ENCODE assay signal across 9 mouse cellular contexts in genomic region chr7:31055883-31056282, GRCm38 (mm10). TPM values are rescaled to one million over a fixed set of nuclear protein-coding genes. Genes with fewer than 3 reads are reported as not detected.
DNase-seq lines count a peak whose midpoint lies in the region; ATAC-seq lines count a peak whose summit lies in the region.
"Had no signal": no experiment of that assay in that cellular context is flagged by ENCODE, and none has a peak within 500 bp of the region (broad histone marks: within the 10 kb centered on the region; RNA-seq: fewer than 3 reads in every experiment).

No protein-coding gene starts in this region.

- H3K4me2 ChIP-seq in kidney, embryonic 16.5 days (replicated peaks; ENCODE audit: low read depth, low read length), result no peak overlapping the region
- peak overlapping the region; percentile 54 for H3K4me2 ChIP-seq in embryonic facial prominence, embryonic 14.5 days (ENCODE audit: low read depth, low read length)
- no peak overlapping the region for H3K4me2 ChIP-seq in liver, embryonic 16.5 days (ENCODE audit: low read depth, low read length)

- H3K4me3 ChIP-seq in kidney, embryonic 16.5 days (ENCODE audit: low read length), result no peak overlapping the region
- H3K4me3 ChIP-seq in embryonic facial prominence, embryonic 14.5 days (ENCODE audit: low read depth, low read length), result no peak overlapping the region
- H3K4me3 ChIP-seq in liver, embryonic 16.5 days (ENCODE audit: low read depth, low read length), result no peak overlapping the region
- H3K4me3 ChIP-seq: midbrain, embryonic 10.5 days had no signal

- H3K36me3 ChIP-seq in kidney, embryonic 16.5 days (ENCODE audit: insufficient read depth, low read length), result no peaks in the 10 kb centered on the region
- no peaks in the 10 kb centered on the region for H3K36me3 ChIP-seq in embryonic facial prominence, embryonic 14.5 days (ENCODE audit: control insufficient read depth, insufficient read depth, low read length)
- H3K36me3 ChIP-seq in liver, embryonic 16.5 days (ENCODE audit: control insufficient read depth, insufficient read depth), result no peaks in the 10 kb centered on the region
- H3K36me3 ChIP-seq: midbrain, embryonic 10.5 days had no signal

- ATAC-seq in kidney, embryonic 16.5 days (ENCODE audit: low FRiP score, low TSS enrichment), result no peak
- no peak for ATAC-seq in embryonic facial prominence, embryonic 14.5 days (ENCODE audit: low read depth)
- peak; percentile 68 for ATAC-seq in liver, embryonic 16.5 days (ENCODE audit: low read depth)

- intact Hi-C loops in left cerebral cortex, postnatal 4 days (cut with DNase I), result no loop called here

- 44% methylated on average over 3 of the region's 4 CpGs for WGBS in kidney, embryonic 16.5 days
- WGBS in embryonic facial prominence, embryonic 14.5 days, result 16% methylated on average over 3 of the region's 4 CpGs
- WGBS in liver, embryonic 16.5 days (ENCODE audit: insufficient replicate concordance), result 47% methylated on average over 3 of the region's 4 CpGs

- H3K9ac ChIP-seq in kidney, embryonic 16.5 days (replicated peaks; ENCODE audit: low read length), result no peak overlapping the region
- H3K9ac ChIP-seq in embryonic facial prominence, embryonic 14.5 days (ENCODE audit: low read depth, low read length), result no peak overlapping the region
- no peak overlapping the region for H3K9ac ChIP-seq in liver, embryonic 16.5 days (ENCODE audit: low read depth, low read length)

- DNase-seq in kidney, adult 18-20 months, result peak; percentile 57
- no peak for DNase-seq in embryonic facial prominence, embryonic 14.5 days (ENCODE audit: low spot score)
- DNase-seq in kidney, adult 8-10 months, result peak; percentile 28 to 30
- DNase-seq in urinary bladder, adult 18-20 months (ENCODE audit: low spot score in 2 of 2), result no peak
- no peak for DNase-seq in left cerebral cortex, postnatal 4 days

- peaks cover 40% of the 10 kb centered on the region for H3K4me1 ChIP-seq in kidney, embryonic 16.5 days (ENCODE audit: insufficient read depth, low read length)
- H3K4me1 ChIP-seq in embryonic facial prominence, embryonic 14.5 days (ENCODE audit: control insufficient read depth, insufficient read depth, low read length), result peaks cover 40% of the 10 kb centered on the region
- peaks cover 6% of the 10 kb centered on the region for H3K4me1 ChIP-seq in liver, embryonic 16.5 days (ENCODE audit: control insufficient read depth, low read depth, low read length)

- no peaks in the 10 kb centered on the region for H3K9me3 ChIP-seq in kidney, embryonic 16.5 days (ENCODE audit: low read length)
- no peaks in the 10 kb centered on the region for H3K9me3 ChIP-seq in embryonic facial prominence, embryonic 14.5 days (ENCODE audit: control insufficient read depth, low read length)
- H3K9me3 ChIP-seq in liver, embryonic 16.5 days (replicated peaks; ENCODE audit: control insufficient read depth, low read length), result no peaks in the 10 kb centered on the region
- H3K9me3 ChIP-seq: midbrain, embryonic 10.5 days had no signal

- peaks cover 38% of the 10 kb centered on the region for H3K27me3 ChIP-seq in kidney, embryonic 16.5 days (ENCODE audit: insufficient read depth, low read length)
- H3K27me3 ChIP-seq in embryonic facial prominence, embryonic 14.5 days (replicated peaks; ENCODE audit: control insufficient read depth, insufficient read depth, low read length), result peaks cover 31% of the 10 kb centered on the region
- H3K27me3 ChIP-seq in liver, embryonic 16.5 days (ENCODE audit: control insufficient read depth, insufficient read depth, low read depth, low read length), result peaks cover 26% of the 10 kb centered on the region

- H3K27ac ChIP-seq in kidney, embryonic 16.5 days (ENCODE audit: low read length), result no peak overlapping the region
- peak overlapping the region; percentile 61; the same call in 1 of the 2 replicates for H3K27ac ChIP-seq in embryonic facial prominence, embryonic 14.5 days (replicated peaks; ENCODE audit: low read depth, low read length)
- H3K27ac ChIP-seq in liver, embryonic 16.5 days (ENCODE audit: low read length), result peak overlapping the region; percentile 72; the same call in 1 of the 2 replicates

RNA-seq across cellular contexts. Expression of gene Fxyd1, which starts 1.1 kb away (rescaled TPM):
- polyA plus RNA-seq in kidney, embryonic 16.5 days (2015; fragmentation: Nextera tagmentation; extraction: Ambion mirVana), result 45.7 and 48.3 TPM in 2 replicates
- polyA plus RNA-seq in embryonic facial prominence, embryonic 14.5 days (2014; fragmentation: Nextera tagmentation; extraction: Ambion mirVana), result 113 and 135 TPM in 2 replicates
- polyA plus RNA-seq in liver, embryonic 16.5 days (2015; fragmentation: Nextera tagmentation; extraction: Ambion mirVana), result 120 and 130 TPM in 2 replicates
- total RNA-seq in left cerebral cortex, postnatal 4 days (2021), result 1 to 10 TPM; 8.4 to 8.7 TPM
- total RNA-seq: MEL had no signal

RNA-seq across cellular contexts. Expression of gene Lgi4, which starts 3.3 kb away (rescaled TPM):
- 0.32 and 0.33 TPM in 2 replicates for polyA plus RNA-seq in kidney, embryonic 16.5 days (2015; fragmentation: Nextera tagmentation; extraction: Ambion mirVana)
- 0.86 and 1.6 TPM in 2 replicates for polyA plus RNA-seq in embryonic facial prominence, embryonic 14.5 days (2014; fragmentation: Nextera tagmentation; extraction: Ambion mirVana)
- polyA plus RNA-seq in liver, embryonic 16.5 days (2015; fragmentation: Nextera tagmentation; extraction: Ambion mirVana), result 0.02 and 0.12 TPM in 2 replicates
- 1 to 10 TPM; 2.4 to 2.7 TPM for total RNA-seq in left cerebral cortex, postnatal 4 days (2021)
- total RNA-seq: MEL had no signal

RNA-seq across cellular contexts. Expression of gene Fxyd7, which starts 4.6 kb away (rescaled TPM):
- 11.1 and 11.4 TPM in 2 replicates for polyA plus RNA-seq in kidney, embryonic 16.5 days (2015; fragmentation: Nextera tagmentation; extraction: Ambion mirVana)
- polyA plus RNA-seq in embryonic facial prominence, embryonic 14.5 days (2014; fragmentation: Nextera tagmentation; extraction: Ambion mirVana), result 37.0 and 40.9 TPM in 2 replicates
- 0.15 and 0.65 TPM in 2 replicates for polyA plus RNA-seq in liver, embryonic 16.5 days (2015; fragmentation: Nextera tagmentation; extraction: Ambion mirVana)
- 100 to 1,000 TPM; 108 to 159 TPM for total RNA-seq in left cerebral cortex, postnatal 4 days (2021)
- total RNA-seq: MEL had no signal

RNA-seq across cellular contexts. Expression of gene Fxyd5, which starts 13.6 kb away (rescaled TPM):
- polyA plus RNA-seq in kidney, embryonic 16.5 days (2015; fragmentation: Nextera tagmentation; extraction: Ambion mirVana), result 32.6 and 34.0 TPM in 2 replicates
- polyA plus RNA-seq in embryonic facial prominence, embryonic 14.5 days (2014; fragmentation: Nextera tagmentation; extraction: Ambion mirVana), result 57.0 and 64.6 TPM in 2 replicates
- 19.9 and 22.4 TPM in 2 replicates for polyA plus RNA-seq in liver, embryonic 16.5 days (2015; fragmentation: Nextera tagmentation; extraction: Ambion mirVana)
- total RNA-seq in left cerebral cortex, postnatal 4 days (2021), result 10 to 100 TPM; 23.5 to 25.4 TPM

RNA-seq across cellular contexts. Expression of gene Fxyd3, which starts 20.6 kb away (rescaled TPM):
- 15.0 and 19.0 TPM in 2 replicates for polyA plus RNA-seq in kidney, embryonic 16.5 days (2015; fragmentation: Nextera tagmentation; extraction: Ambion mirVana)
- 48.8 and 71.7 TPM in 2 replicates for polyA plus RNA-seq in embryonic facial prominence, embryonic 14.5 days (2014; fragmentation: Nextera tagmentation; extraction: Ambion mirVana)
- polyA plus RNA-seq in liver, embryonic 16.5 days (2015; fragmentation: Nextera tagmentation; extraction: Ambion mirVana), result 0.51 and 1.1 TPM in 2 replicates
- total RNA-seq in left cerebral cortex, postnatal 4 days (2021), result not detected
- total RNA-seq: MEL had no signal

Comparison
In these comparisons a context has a peak if more than half of its experiments do, and no peak if none do; other contexts are left out.
1. DNase-seq: peak in kidney, adult 18-20 months (single experiment) and kidney, adult 8-10 months (2 of 2); none in embryonic facial prominence, embryonic 14.5 days (single experiment), urinary bladder, adult 18-20 months (0 of 2) and left cerebral cortex, postnatal 4 days (single experiment).